Mouse (Mus musculus) ES-E14 (cell line): ENCODE measurements around the gene Ppil2.

ENCODE experiments used
- CHD2 ChIP-seq: IDR thresholded peaks from 2 replicates; pipeline ENCODE4 v1.6.1; 2014; ENCODE audit warnings: mild to moderate bottlenecking, low read depth, low read length, inconsistent platforms
- HCFC1 ChIP-seq: IDR thresholded peaks from 2 replicates; pipeline ENCODE4 v1.6.1; 2012; ENCODE audit warnings: low read length, inconsistent platforms, borderline replicate concordance; ENCODE audit not compliant: insufficient read depth
- MAFK ChIP-seq: IDR thresholded peaks from 2 replicates; pipeline ENCODE4 v1.6.1; 2014; ENCODE audit warnings: mild to moderate bottlenecking, low read depth, low read length, inconsistent platforms; ENCODE audit not compliant: insufficient read depth
- ZC3H11A ChIP-seq: IDR thresholded peaks from 2 replicates; pipeline ENCODE4 v1.6.1; 2012; ENCODE audit warnings: low read depth, mild to moderate bottlenecking, inconsistent platforms, low read length, borderline replicate concordance
- ZNF384 ChIP-seq: IDR thresholded peaks from 2 replicates; pipeline ENCODE4 v1.6.1; 2012; ENCODE audit warnings: low read depth, low read length, inconsistent platforms

GRCm38 (mm10) chr16:17104600-17104999, 6.5 kb downstream of the Ppil2 start:
- TF ChIP-seq ZNF384 (no peak), MAFK (no peak), CHD2 (no peak), HCFC1 (no peak), ZC3H11A (no peak)
